Mouse (Mus musculus): Measurements from ENCODE around the gene Adora1. TPM values are rescaled to one million over a fixed set of nuclear protein-coding genes. Genes with fewer than 3 reads are reported as not detected.
"Not testable (repeated sequence)": the region's sequence is repeated elsewhere in the genome, so short reads cannot be mapped to it uniquely, and the experiment has no call there.

Gene Adora1
- polyA plus RNA-seq, 1 experiment from 2014 or later, result 20.5 TPM

- no peak overlapping the region for H3K4me2 ChIP-seq
- 30% methylated on average over 2 of the region's 2 CpGs for WGBS
- no peaks in the 10 kb centered on the region for H3K9me3 ChIP-seq (replicated peaks)
- no peak overlapping the region for H3K27ac ChIP-seq
- no peak overlapping the region for H3K9ac ChIP-seq
- no peaks in the 10 kb centered on the region for H3K36me3 ChIP-seq
- no peak for ATAC-seq (replicated peaks; ENCODE audit: insufficient number of reproducible peaks, insufficient read depth, low FRiP score, low read depth)
- H3K27me3 ChIP-seq, result no peaks in the 10 kb centered on the region
- no peak overlapping the region for H3K4me3 ChIP-seq
- no peaks in the 10 kb centered on the region for H3K4me1 ChIP-seq (replicated peaks)
These were observed 30.6 kb upstream of the Adora1 start for GRCm38 (mm10) chr1:134265797-134266196.

- no peak overlapping the region for H3K9ac ChIP-seq
- H3K4me3 ChIP-seq, result no peak overlapping the region
- H3K36me3 ChIP-seq, result no peaks in the 10 kb centered on the region
- WGBS, result 89% methylated on average over 6 of the region's 6 CpGs
- no peaks in the 10 kb centered on the region for H3K4me1 ChIP-seq (replicated peaks)
- no peaks in the 10 kb centered on the region for H3K27me3 ChIP-seq
- H3K4me2 ChIP-seq, result no peak overlapping the region
- no peak overlapping the region for H3K27ac ChIP-seq
- no peak for ATAC-seq (replicated peaks; ENCODE audit: insufficient number of reproducible peaks, insufficient read depth, low FRiP score, low read depth)
- H3K9me3 ChIP-seq (replicated peaks), result no peaks in the 10 kb centered on the region
These were observed 29.1 kb upstream of the Adora1 start for GRCm38 (mm10) chr1:134264341-134264740.

- not testable (repeated sequence) for H3K27me3 ChIP-seq; ATAC-seq (replicated peaks; ENCODE audit: insufficient number of reproducible peaks, insufficient read depth, low FRiP score, low read depth); H3K4me1 ChIP-seq (replicated peaks); H3K36me3 ChIP-seq; H3K4me2 ChIP-seq; H3K9ac ChIP-seq; H3K4me3 ChIP-seq; H3K27ac ChIP-seq; H3K9me3 ChIP-seq (replicated peaks)
- WGBS, result 82% methylated on average over 1 of the region's 1 CpGs
These were observed 14.4 kb upstream of the Adora1 start for GRCm38 (mm10) chr1:134249681-134250080.

GRCm38 (mm10) chr1:134246590-134246989, 11.4 kb upstream of the Adora1 start:
- no peak overlapping the region for H3K4me2 ChIP-seq
- H3K27ac ChIP-seq, result no peak overlapping the region; the same call in 1 of the 2 replicates
- ATAC-seq (replicated peaks; ENCODE audit: insufficient number of reproducible peaks, insufficient read depth, low FRiP score, low read depth), result no peak
- H3K4me1 ChIP-seq (replicated peaks), result peaks cover 14% of the 10 kb centered on the region
- H3K4me3 ChIP-seq, result no peak overlapping the region
- no peak overlapping the region for H3K9ac ChIP-seq
- no peaks in the 10 kb centered on the region for H3K36me3 ChIP-seq
- no peaks in the 10 kb centered on the region for H3K9me3 ChIP-seq (replicated peaks)
- H3K27me3 ChIP-seq, result no peaks in the 10 kb centered on the region
- 35% methylated on average over 4 of the region's 4 CpGs for WGBS

- Histone ChIP-seq H3K27me3 (no peaks in the 10 kb centered on the region), H3K36me3 (no peaks in the 10 kb centered on the region), H3K27ac (no peak overlapping the region), H3K4me1 (replicated peaks) (peaks cover 20% of the 10 kb centered on the region), H3K9me3 (replicated peaks) (no peaks in the 10 kb centered on the region), H3K4me2 (no peak overlapping the region), H3K9ac (no peak overlapping the region), H3K4me3 (no peak overlapping the region)
- 85% methylated on average over 14 of the region's 14 CpGs for WGBS
- no peak for ATAC-seq (replicated peaks; ENCODE audit: insufficient number of reproducible peaks, insufficient read depth, low FRiP score, low read depth)
These were observed 9.9 kb upstream of the Adora1 start for GRCm38 (mm10) chr1:134245004-134245717.

GRCm38 (mm10) chr1:134243948-134244914, 9.0 kb upstream of the Adora1 start:
- H3K4me1 ChIP-seq (replicated peaks), result peaks cover 24% of the 10 kb centered on the region
- H3K36me3 ChIP-seq, result no peaks in the 10 kb centered on the region
- peak overlapping the region; percentile 28; the same call in 1 of the 2 replicates for H3K9ac ChIP-seq
- no peaks in the 10 kb centered on the region for H3K9me3 ChIP-seq (replicated peaks)
- no peaks in the 10 kb centered on the region for H3K27me3 ChIP-seq
- H3K27ac ChIP-seq, result no peak overlapping the region
- WGBS, result 21% methylated on average over 35 of the region's 35 CpGs
- peak; percentile 79 for ATAC-seq (replicated peaks; ENCODE audit: insufficient number of reproducible peaks, insufficient read depth, low FRiP score, low read depth)
- no peak overlapping the region for H3K4me3 ChIP-seq
- peak overlapping the region; percentile 52 for H3K4me2 ChIP-seq

GRCm38 (mm10) chr1:134243505-134243904, 8.3 kb upstream of the Adora1 start:
- Histone ChIP-seq H3K9me3 (replicated peaks) (no peaks in the 10 kb centered on the region), H3K27ac (no peak overlapping the region), H3K9ac (0 out of 2 replicates have a peak overlapping the region, but pooled peaks have one; percentile 28), H3K4me3 (no peak overlapping the region), H3K4me2 (no peak overlapping the region), H3K4me1 (replicated peaks) (peaks cover 27% of the 10 kb centered on the region), H3K36me3 (no peaks in the 10 kb centered on the region), H3K27me3 (no peaks in the 10 kb centered on the region)
- WGBS, result 76% methylated on average over 6 of the region's 6 CpGs
- no peak for ATAC-seq (replicated peaks; ENCODE audit: insufficient number of reproducible peaks, insufficient read depth, low FRiP score, low read depth)

GRCm38 (mm10) chr1:134242286-134242685, 7.1 kb upstream of the Adora1 start:
- Histone ChIP-seq H3K4me1 (replicated peaks) (peaks cover 31% of the 10 kb centered on the region), H3K27ac (no peak overlapping the region), H3K9ac (no peak overlapping the region), H3K4me2 (no peak overlapping the region), H3K27me3 (no peaks in the 10 kb centered on the region), H3K9me3 (replicated peaks) (no peaks in the 10 kb centered on the region), H3K4me3 (no peak overlapping the region), H3K36me3 (no peaks in the 10 kb centered on the region)
- no peak for ATAC-seq (replicated peaks; ENCODE audit: insufficient number of reproducible peaks, insufficient read depth, low FRiP score, low read depth)
- WGBS, result 47% methylated on average over 2 of the region's 2 CpGs

GRCm38 (mm10) chr1:134241298-134241697, 6.1 kb upstream of the Adora1 start:
- Histone ChIP-seq H3K4me2 (no peak overlapping the region), H3K4me1 (replicated peaks) (peaks cover 31% of the 10 kb centered on the region), H3K27ac (no peak overlapping the region), H3K9me3 (replicated peaks) (no peaks in the 10 kb centered on the region), H3K4me3 (no peak overlapping the region), H3K36me3 (no peaks in the 10 kb centered on the region), H3K9ac (no peak overlapping the region), H3K27me3 (peaks cover 7% of the 10 kb centered on the region)
- ATAC-seq (replicated peaks; ENCODE audit: insufficient number of reproducible peaks, insufficient read depth, low FRiP score, low read depth), result no peak
- 70% methylated on average over 8 of the region's 8 CpGs for WGBS

- H3K27me3 ChIP-seq, result peaks cover 13% of the 10 kb centered on the region
- H3K36me3 ChIP-seq, result no peaks in the 10 kb centered on the region
- H3K9me3 ChIP-seq (replicated peaks), result no peaks in the 10 kb centered on the region
- no peak overlapping the region for H3K4me2 ChIP-seq
- no peak for ATAC-seq (replicated peaks; ENCODE audit: insufficient number of reproducible peaks, insufficient read depth, low FRiP score, low read depth)
- WGBS, result 78% methylated on average over 9 of the region's 9 CpGs
- no peak overlapping the region for H3K4me3 ChIP-seq
- no peak overlapping the region for H3K9ac ChIP-seq
- H3K27ac ChIP-seq, result no peak overlapping the region
- peaks cover 37% of the 10 kb centered on the region for H3K4me1 ChIP-seq (replicated peaks)
These were observed 5.5 kb upstream of the Adora1 start for GRCm38 (mm10) chr1:134240701-134241100.

- no peak overlapping the region for H3K9ac ChIP-seq
- H3K36me3 ChIP-seq, result no peaks in the 10 kb centered on the region
- H3K4me2 ChIP-seq, result no peak overlapping the region
- no peaks in the 10 kb centered on the region for H3K9me3 ChIP-seq (replicated peaks)
- no peak for ATAC-seq (replicated peaks; ENCODE audit: insufficient number of reproducible peaks, insufficient read depth, low FRiP score, low read depth)
- H3K4me3 ChIP-seq, result no peak overlapping the region
- peaks cover 36% of the 10 kb centered on the region for H3K27me3 ChIP-seq
- peaks cover 60% of the 10 kb centered on the region for H3K4me1 ChIP-seq (replicated peaks)
- H3K27ac ChIP-seq, result no peak overlapping the region
- 85% methylated on average over 3 of the region's 3 CpGs for WGBS
These were observed 2.2 kb upstream of the Adora1 start for GRCm38 (mm10) chr1:134237438-134237837.

Measured in heart, embryonic 15.5 days (tissue).